Mouse (Mus musculus): ENCODE measurements at regions not wholly inside any gene's neighbourhood (a gene's known extent, or its start where the extent isn't known, plus 50 kb on each side); places are given as distances from the start of the nearest gene placed in this dataset.

- no peak for DNase-seq (ENCODE audit: low spot score)
These were observed 269.8 kb downstream of the Hlx start for GRCm38 (mm10) chr1:184462481-184463124.

- DNase-seq (ENCODE audit: low spot score): no peak
These were observed 271.0 kb downstream of the Hlx start for GRCm38 (mm10) chr1:184461411-184461810.

GRCm38 (mm10) chr1:184456727-184457126, 275.7 kb downstream of the Hlx start:
- DNase-seq (ENCODE audit: low spot score): no peak

GRCm38 (mm10) chr1:184454381-184454780, 278.0 kb downstream of the Hlx start:
- no peak for DNase-seq (ENCODE audit: low spot score)

GRCm38 (mm10) chr1:184453673-184454072, 278.7 kb downstream of the Hlx start:
- no peak for DNase-seq (ENCODE audit: low spot score)

- DNase-seq (ENCODE audit: low spot score): no peak
These were observed 279.4 kb downstream of the Hlx start for GRCm38 (mm10) chr1:184453061-184453460.

GRCm38 (mm10) chr1:184451686-184452085, 280.7 kb downstream of the Hlx start:
- DNase-seq (ENCODE audit: low spot score): no peak

GRCm38 (mm10) chr1:184449007-184449406, 283.4 kb downstream of the Hlx start:
- no peak for DNase-seq (ENCODE audit: low spot score)

GRCm38 (mm10) chr1:184447911-184448310, 284.5 kb downstream of the Hlx start:
- peak; percentile 55 for DNase-seq (ENCODE audit: low spot score)

GRCm38 (mm10) chr1:184447161-184447667, 285.2 kb downstream of the Hlx start:
- DNase-seq (ENCODE audit: low spot score): no peak

GRCm38 (mm10) chr1:184444189-184444588, 288.2 kb downstream of the Hlx start:
- no peak for DNase-seq (ENCODE audit: low spot score)

- DNase-seq (ENCODE audit: low spot score): no peak
These were observed 289.7 kb downstream of the Hlx start for GRCm38 (mm10) chr1:184442701-184443100.

- no peak for DNase-seq (ENCODE audit: low spot score)
These were observed 291.3 kb downstream of the Hlx start for GRCm38 (mm10) chr1:184441005-184441557.

GRCm38 (mm10) chr1:184439506-184439905, 292.9 kb downstream of the Hlx start:
- no peak for DNase-seq (ENCODE audit: low spot score)

- no peak for DNase-seq (ENCODE audit: low spot score)
These were observed 296.0 kb downstream of the Hlx start for GRCm38 (mm10) chr1:184436387-184436786.

- DNase-seq (ENCODE audit: low spot score): no peak
These were observed 303.8 kb downstream of the Hlx start for GRCm38 (mm10) chr1:184428612-184429011.

GRCm38 (mm10) chr1:184428035-184428434, 304.4 kb downstream of the Hlx start:
- DNase-seq (ENCODE audit: low spot score): no peak

- DNase-seq (ENCODE audit: low spot score): no peak
These were observed 306.7 kb downstream of the Hlx start for GRCm38 (mm10) chr1:184425694-184426093.

- no peak for DNase-seq (ENCODE audit: low spot score)
These were observed 308.4 kb downstream of the Hlx start for GRCm38 (mm10) chr1:184424035-184424434.

GRCm38 (mm10) chr1:184412596-184412995, 319.8 kb downstream of the Hlx start:
- no peak for DNase-seq (ENCODE audit: low spot score)

- DNase-seq (ENCODE audit: low spot score): no peak
These were observed 321.4 kb downstream of the Hlx start for GRCm38 (mm10) chr1:184411066-184411465.

GRCm38 (mm10) chr1:184409986-184410385, 322.4 kb downstream of the Hlx start:
- DNase-seq (ENCODE audit: low spot score): no peak

GRCm38 (mm10) chr1:184402985-184403384, 329.4 kb downstream of the Hlx start:
- DNase-seq (ENCODE audit: low spot score): no peak

GRCm38 (mm10) chr1:184395215-184395614, 337.2 kb downstream of the Hlx start:
- peak; percentile 5 for DNase-seq (ENCODE audit: low spot score)
